Mouse (Mus musculus): ENCODE results near the gene Gm9844.

Gene Gm9844

DNA sequence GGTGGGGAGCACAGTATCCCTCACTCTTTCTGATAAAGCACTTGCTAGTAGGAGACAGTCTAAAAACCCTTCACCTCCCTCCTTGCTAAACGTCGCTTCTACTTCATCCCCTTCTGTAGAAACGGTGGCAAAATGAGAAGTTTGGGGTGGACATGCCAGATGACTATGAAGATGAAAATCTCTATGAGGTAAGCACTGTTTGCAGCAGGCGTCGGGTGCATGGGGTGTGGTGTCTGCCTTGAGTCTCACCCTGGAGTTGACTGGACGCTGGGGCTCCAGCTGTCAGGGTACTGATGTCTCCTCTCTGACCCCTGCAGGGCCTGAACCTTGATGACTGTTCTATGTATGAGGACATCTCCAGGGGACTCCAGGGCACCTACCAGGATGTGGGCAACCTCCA lies 39.1 kb downstream of the Gm9844 start:
- no peak for DNase-seq (ENCODE audit: low spot score in 2 of 2)

DNA sequence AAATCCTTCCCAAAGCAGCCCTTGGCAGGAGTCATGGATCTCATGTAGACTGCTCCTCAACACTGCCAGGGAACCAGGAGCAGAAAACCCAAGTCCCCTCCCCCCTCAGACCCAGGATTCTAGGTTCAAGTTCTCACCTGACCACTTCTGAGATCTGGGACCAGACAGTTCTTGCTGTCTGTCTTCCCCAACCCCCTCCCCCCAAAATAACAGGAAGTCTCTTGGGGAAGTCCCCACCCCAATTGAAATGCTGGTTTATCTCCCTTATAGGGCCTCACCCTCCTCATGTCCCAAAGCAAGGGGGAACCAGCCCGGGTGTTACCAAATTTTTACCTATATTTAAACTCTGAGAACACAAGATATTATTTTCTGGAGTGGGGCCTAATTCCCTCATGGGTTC lies 39.8 kb downstream of the Gm9844 start:
- no peak for DNase-seq (ENCODE audit: low spot score in 2 of 2)

DNA sequence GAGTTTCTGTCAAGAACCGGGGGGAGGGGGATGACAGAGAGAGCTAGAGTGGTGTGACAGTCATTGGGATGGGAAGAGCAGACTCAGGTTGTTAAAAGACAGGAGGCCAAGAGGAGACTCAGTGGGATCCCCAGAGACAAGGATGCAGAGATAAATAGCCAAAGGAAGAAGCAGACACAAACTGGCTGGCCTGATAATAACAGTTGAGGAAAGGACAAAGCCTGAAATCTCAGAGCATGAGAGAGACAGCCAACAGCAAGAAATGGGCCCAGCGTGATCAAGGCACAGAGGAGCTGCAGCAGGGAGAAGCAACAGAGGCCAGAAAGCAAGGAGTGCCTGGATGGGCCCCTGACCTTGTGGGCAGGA lies 40.2 kb downstream of the Gm9844 start:
- DNase-seq (ENCODE audit: low spot score in 2 of 2) = no peak

DNA sequence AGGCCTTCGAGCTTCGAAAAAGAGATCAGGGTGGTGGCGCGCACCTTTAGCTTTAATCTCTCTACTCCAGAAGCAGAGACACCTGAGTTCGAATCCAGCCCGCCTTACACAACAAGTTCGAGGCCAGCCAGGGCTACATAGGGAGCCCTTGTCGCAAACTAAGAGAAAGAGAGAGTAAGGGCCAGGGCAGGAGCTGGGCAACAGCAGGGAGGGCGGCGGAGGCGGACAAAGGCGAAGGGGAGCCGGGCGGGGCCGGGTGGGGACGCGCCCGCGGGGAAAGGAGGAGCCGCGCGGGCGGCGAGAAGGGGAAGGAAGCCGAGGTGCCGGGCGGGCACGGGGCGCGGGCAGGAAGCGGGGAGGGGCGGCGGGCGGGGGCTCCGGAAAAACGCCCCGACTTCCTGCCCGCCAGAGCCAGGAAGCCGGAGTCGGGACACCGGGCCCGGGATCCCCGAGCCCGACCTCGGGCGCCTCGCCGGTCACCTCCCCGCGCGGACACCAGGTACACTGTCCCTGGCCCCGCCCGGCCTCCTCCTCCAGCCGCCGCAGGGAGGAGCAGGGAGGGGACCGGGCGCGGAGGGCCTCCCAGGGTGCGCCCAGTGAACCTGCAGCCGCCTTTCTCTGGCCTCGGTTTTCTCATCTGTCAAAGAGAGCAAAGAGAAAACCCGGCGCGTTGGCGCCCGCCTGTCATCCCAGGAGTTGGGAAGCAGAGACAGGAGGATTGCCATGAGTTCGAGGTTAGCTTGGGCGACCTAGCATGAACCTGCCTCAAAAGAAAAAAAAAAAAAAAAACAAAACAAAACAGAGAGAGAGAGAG lies 40.8 kb downstream of the Gm9844 start, which contains the start of gene Arhgef1:
TSS of gene Arhgef1 (plus strand) at position 283 of the 814 bp plus-strand sequence.
- DNase-seq (ENCODE audit: low spot score in 2 of 2) = peak in 1 of 2 experiments; percentile 34

DNA sequence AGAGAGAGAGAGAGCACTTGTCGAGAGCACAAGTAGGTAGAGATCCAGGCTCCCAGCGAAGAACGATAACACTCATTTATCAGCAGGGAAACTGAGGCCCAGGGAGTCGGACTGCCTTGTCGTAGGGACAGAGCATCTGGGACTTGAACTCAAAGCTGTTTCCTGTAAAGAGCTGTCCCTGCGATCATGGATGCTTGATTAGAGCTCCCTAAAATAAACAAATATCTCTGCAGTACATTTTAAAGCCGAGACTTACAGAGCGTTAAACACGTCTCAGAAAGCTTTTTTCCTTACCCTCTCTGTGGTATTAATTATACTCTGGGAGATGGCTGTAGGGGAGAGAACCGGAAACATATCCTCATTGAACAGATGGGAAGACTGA lies 41.4 kb downstream of the Gm9844 start:
- DNase-seq (ENCODE audit: low spot score in 2 of 2) = no peak

DNA sequence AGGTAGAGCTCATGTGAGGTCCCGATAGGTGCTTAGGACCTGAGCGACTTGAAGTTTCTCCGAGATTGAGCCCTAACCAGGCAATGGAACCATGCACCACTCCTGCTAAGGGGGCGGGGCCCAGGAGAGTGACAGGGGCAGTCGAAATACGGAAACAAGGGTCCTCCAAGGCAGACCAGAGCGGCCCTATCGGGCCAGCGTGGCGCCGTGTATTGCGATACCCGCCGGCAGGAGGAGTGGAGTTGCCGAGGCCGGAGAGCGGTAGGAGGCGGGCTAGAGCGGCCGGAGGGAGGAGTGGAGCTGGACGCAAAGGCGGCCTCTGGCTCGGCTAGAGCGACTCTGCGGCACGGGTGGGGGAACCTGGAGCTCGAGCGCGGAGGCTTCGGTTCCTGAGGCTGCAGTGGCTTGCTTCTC lies 42.1 kb downstream of the Gm9844 start:
- DNase-seq (ENCODE audit: low spot score in 2 of 2) = peak; percentile 92 to 98

DNA sequence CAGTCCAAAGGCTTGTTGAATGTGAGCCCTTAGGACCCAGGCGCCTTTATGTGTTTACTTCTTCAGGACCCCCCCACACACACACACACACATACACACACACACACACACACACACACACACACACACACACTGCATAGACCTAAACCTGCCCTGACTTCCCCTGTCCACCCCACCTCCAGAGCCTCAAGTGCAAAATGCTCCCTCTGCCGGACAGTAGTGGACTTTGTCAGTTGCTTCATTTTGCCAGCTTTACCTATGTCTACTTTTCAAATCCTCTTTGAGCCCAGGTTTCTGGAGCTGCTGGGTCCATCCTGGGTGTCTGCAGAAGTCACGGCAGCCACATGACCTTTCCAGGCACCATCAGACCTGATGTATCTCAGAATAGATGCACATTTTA lies 42.9 kb downstream of the Gm9844 start:
- peak in 1 of 2 experiments; percentile 49 for DNase-seq (ENCODE audit: low spot score in 2 of 2)

DNA sequence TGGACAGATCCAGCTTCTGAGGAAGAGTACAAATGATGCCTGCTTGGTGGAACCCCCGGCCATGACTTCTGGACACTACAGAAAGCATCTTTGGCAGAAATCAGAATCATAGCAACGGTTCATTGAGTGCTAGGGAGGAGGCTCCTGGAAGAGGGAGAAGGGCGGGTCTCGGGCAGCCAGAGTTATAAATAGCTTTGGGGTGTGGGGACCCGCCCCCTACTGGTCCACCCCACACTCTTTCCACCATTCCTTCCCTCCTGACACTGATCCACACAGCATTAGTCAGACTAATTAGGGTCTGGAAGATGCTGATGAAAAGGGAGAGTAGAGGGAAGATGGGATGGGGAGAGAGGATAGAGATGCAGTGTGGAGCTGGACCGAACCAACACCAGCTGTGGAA lies 44.5 kb downstream of the Gm9844 start:
- DNase-seq (ENCODE audit: low spot score in 2 of 2) = no peak

DNA sequence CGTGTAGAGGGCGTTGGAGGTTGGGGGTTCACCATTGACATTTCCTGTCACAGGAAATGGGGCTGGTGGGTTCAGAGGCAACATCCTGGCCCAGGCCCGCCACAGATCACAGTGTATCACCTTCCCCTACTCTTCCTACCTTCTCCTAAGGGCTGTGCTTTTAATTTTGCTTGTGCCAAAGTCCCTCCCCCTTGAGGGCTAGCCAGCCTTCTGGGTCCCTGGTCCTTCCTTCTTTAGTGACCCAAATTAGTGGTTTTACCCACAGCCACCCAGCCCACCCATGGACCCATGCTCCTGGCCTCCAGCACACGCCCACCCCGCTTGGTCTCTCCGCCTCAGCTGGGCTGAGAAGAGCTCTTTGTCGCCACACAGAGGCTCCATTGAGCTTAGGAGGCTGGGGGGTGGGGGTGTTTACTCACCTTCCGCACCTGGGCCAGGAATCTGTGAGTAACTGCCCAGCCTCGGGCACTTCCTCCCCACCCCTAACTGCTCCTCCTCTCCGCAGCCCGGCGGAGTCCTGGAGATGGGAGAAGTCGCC lies 45.3 kb downstream of the Gm9844 start:
- DNase-seq (ENCODE audit: low spot score in 2 of 2) = no peak

Measured in left cerebral cortex, adult 9 months (tissue).